Mouse (Mus musculus) hindlimb bud, embryonic 11.5 days (tissue): Measurements from ENCODE around the gene Mamstr.

Experiments
- DNase-seq: peaks from one replicate; pipeline ENCODE4 v3.0.0-alpha.2; 2012; ENCODE audit warnings: low read depth, low spot score; ENCODE audit errors: extremely low spot score

The Mamstr gene

DNA sequence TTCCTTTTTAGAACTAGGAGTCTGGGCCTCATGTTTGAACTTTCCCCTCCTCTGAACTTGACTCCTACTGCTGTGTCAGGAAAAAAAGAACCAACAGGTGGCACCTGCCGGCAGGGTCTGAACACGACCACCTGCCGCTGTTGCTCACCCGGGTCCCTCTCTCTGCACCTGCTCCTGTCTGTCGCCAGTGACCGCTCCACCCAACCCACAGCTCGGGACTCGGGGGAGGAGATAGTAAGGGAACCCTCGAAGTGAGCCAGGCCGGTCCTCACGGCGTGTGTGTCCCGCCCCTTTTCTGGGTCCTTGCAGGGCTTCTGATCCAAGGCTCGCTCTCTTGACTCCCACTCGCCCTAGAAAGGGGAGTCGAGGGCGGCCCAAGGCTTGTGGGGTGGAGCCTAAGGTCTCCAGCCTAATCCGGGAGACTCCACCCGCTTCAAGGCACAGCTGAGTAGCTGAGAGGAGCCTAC lies at the start of gene Mamstr:
Mamstr (plus strand) TSS at position 417 of the 467 bp plus-strand sequence.
- no peak for DNase-seq

DNA sequence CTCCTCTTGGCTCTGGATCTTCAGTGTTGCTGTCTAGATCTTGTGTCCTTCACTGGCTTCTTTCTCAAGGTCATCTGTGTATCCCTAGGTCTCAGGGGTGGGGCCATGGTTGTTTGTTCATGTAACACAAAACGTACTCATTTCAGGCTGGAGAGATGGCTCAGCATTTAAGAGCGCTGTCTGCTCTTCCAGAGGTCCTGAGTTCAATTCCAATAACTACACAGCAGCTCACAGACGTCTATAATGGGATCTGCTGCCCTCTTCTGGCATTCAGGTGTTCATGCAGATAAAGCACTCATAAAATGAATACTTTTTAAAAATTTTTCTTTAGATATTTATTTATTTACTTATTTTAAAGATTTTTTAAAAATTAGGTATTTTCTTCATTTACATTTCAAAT lies 48.9 kb upstream of the Mamstr start:
- no peak for DNase-seq

DNA sequence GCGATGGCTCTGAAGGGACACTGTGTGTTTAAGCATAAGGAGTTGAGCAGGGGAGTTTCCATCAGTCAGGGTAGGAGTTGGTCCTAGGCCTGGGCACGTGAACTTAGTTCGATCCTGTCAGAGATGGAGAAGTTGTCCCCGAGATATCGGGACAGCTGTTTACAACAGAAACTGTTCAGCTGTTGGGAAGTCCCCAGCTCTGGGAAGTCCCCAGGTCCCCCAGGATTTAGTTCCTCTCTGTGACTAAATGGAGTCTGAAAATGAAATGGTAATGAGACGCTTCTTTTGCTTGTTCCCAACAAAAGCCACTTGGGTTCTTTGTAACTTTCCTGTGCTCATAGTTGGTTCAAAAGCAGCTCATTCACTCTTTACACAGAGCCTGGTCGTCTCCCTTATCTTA lies 47.9 kb upstream of the Mamstr start:
- no peak for DNase-seq

DNA sequence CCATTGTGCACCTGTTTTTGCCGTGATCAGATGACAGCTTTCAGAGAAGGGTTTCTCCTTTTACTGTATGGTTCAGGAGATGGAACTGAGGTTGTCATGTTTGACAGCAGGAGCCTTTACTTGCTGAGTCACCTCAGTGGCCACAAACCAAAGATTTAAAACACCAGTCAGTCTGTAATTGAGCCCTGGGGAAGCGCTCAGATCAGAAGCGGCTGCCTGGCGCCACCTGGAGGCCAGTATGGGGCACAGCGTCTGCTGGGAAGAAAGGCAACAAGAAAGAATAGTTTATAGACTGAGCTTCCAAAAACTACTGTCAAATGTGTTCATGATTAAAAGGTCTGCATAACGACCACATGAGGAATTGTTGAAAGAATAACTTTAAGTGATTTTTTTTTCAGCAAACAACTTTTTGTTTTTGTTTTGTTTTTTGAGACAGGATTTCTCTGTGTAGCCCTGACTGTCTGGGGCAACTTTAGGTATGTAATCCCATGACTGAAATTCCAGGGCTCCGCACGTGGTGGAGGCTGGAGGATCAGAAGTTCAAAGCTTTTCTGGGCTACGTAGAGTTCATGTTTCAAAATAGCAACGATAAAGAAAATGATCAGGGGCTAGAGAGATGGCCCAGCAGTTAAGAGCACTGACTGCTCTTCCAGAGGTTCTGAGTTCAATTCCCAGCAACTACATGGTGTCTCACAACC lies 46.5 kb upstream of the Mamstr start:
- peak; percentile 46 for DNase-seq

DNA sequence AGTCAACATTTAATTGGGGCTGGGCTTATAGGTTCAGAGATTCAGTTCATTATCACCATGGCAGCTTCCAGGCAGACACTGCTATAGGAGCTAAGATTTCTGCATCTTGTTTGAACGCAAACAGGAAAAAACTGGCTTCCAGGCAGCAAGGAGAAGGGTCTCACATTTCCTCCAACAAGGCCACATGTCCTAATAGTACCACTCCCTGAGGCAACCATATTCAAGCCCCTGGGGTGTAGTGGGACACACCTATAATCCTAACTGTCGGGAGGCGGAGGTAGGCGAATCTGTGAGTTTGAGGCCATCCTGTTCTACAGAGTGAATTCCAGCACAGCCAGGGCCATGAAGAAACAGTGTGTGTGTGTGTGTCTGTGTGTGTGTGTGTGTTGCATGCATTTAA lies 44.6 kb upstream of the Mamstr start:
- no peak for DNase-seq

DNA sequence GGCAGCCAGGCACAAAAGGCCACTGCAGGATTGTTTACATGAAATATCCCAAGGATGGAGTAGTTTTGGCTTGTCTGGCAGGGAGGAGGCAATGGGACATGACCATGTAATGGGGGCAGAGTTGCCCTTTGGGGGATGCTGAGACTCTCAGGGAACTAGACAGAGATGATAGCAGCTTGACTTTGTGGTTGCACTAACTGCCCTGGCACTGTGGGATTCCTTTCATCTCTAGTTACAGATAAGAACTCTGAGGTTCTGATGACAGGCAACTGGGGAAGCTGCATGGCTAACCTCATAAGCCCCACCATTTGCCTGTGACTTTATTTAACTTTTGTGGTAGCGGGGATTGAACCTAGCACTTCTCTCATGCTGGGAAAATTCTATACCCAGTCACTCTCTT lies 43.7 kb upstream of the Mamstr start:
- DNase-seq: no peak

DNA sequence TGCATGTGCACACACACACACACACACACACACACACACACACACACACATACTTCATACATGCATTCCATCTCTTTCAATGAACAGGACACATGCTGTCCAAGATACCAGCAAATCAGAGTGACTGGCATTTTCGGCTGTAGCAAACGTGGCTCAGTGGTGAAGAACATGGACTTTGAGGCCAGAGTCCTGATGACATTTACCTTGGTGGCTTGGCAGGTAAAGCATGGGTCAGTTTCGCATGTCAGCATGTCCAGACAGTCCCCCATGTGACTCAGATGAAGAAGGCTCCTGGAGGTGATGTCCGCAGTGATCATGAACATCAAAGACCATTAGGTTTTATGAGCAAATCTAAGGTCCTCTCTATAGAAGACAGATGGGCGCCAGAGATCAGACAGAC lies 42.8 kb upstream of the Mamstr start:
- DNase-seq: no peak

DNA sequence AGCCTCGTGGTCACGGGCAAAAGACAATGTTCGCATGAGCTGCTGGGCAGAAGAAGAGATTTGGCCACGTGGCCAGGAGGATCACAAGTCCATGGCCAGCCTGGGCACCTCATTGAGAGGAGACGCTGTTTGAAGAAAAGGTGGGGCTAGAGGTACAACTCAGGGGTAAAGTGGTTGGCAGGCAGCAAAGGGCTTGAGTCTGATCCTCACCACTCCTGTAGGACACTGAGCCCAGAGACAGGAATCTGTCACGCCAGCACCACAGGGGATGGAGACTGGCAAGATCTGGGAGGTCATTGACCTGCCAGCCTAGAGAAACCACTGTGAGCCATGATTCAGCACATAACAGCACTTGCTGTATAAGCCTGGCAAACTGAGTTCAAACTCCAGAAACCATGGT lies 42.2 kb upstream of the Mamstr start:
- no peak for DNase-seq

DNA sequence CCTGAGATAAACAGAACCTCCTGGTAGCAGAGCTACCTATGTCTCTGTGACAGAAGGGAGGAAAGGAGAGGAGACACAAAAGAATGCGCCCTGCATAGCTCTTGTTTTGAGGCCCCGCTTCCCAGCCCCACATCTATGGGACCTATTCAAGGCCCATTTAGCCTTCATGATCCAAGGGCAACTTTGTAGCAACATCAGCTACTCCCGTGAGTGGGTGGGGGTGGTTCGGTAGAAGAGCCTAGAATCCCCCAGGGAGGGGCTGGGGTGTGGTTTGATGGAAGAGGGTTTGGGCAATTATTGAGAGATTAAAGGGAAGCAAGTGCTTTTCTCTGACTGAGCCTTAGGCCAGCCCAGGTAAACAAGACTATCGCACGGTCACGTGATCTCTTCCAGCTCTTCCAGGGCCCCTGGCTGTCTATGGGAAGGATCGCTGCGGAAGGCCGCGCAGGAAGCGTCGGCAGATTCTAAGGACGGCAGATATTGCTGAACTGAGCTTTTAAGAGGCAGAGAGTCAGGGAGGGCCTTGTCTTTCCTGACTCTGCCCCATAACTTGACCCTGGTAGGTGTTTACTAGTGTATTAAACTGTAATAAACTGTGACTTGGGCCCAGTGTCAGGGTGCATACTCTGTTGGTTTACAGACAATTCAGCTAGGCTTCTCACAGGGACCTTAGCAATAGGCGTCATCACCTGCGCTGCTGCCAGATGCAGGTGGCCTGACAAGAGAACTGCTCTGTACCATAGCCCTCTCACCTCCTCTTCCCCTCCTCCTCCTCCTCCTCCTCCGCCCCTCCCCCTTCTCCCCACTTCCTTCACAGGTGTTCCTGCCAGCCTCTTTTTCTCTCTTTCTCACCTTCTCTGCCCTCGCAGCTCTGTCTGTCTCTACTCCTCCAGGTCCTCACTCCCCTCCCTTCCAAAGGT lies 40.6 kb upstream of the Mamstr start:
- no peak for DNase-seq

DNA sequence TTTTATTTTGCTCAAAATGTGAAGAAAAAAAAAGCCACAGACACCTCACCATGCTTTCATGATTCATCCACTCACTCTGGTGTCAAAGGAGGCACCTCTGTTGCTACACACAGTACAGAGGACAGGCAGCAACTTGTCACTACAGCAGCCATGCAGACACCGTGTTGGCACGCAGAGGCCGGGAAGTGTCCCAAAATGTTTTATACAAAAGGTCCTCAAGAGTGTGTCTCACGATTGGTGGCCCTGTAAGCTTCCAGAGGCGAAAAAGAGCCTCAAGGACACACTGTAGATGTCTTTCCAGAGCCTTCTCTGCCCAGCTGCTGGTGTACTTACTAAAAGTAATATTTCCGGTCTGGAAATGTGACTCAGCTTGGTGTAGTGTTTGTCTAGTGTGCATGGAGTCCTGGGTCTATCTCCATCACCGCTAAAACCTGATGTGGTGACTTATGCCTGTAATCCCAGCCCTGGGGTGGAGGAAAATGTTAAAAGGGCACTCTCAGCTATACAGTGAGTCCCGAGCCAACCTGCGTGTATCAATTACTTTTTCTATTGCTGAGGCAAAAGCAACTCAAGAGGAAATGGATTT lies 34.0 kb upstream of the Mamstr start:
- DNase-seq: no peak

DNA sequence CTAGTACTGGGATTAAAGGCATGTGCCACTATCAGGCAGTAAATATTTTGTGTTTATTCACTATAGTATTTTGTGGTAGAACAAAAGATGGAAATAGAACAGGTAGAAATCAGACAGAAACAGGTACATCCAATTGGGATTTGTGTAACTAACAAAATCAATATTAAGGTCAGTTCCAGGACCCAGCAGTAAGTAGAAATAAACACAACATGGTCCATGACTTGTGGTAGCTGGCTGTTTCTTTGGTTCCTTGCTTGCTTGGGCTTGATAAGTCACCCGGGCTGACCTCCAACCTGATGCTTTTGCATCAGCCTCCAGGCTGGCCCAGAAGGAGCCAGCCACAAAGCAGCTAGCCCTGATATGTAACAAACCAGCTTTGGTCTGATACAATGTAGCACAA lies 30.3 kb upstream of the Mamstr start:
- DNase-seq: no peak

DNA sequence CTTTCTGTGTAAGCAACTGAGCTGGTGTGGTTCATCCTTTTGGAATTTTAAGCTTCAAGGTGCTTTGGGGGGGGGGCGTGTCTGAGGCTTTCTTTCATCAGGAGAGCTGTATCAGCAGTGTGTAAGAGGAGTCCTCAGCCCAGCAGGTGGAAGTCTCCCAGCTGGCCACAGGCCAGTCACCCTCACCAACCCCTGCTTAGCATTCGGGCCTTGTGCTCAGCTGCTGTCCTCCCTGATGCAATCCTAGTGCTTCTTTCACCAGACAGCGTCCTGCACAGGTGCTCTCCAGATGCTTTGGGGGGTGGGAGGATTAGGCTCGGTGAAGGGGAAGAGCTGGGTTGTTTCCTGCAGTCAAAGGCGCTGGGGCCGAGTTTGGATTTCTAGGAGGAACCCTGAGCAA lies 23.5 kb upstream of the Mamstr start:
- DNase-seq: no peak

DNA sequence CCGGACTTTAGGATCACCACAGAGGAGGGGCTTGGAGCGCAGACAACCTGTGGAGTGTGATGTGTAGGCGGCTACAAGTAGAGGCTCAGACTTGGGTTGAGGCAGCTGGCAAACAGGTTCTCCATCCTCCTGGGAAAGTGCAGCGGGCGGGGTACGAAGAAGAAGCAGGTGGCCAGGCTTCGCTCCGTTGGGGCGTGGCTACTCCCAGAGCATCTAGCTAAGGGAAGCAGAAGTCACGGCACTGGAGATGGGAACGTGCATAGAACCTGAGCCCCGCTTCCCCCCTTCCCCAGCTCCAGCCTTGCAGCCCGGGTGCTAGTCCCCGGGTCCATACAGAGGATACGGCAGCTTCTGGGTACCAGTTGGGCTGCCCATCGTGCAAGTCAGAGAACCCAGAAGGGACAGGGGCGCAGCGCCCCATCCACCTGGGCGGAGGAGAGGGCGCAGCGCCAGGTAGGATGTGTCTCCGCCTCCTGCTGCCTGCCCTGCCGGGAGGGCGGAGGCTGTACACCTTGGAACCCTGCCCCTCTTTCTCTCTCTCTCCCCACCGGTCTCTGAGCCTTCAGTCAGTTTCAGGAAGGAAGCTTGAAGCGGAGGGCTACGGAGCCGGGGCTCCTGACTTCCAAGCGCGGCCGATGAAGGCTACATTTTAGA lies 22.6 kb upstream of the Mamstr start, which contains the start of gene Fut1:
Fut1 (plus strand) TSS at position 248 of the 654 bp plus-strand sequence.
- DNase-seq: no peak

DNA sequence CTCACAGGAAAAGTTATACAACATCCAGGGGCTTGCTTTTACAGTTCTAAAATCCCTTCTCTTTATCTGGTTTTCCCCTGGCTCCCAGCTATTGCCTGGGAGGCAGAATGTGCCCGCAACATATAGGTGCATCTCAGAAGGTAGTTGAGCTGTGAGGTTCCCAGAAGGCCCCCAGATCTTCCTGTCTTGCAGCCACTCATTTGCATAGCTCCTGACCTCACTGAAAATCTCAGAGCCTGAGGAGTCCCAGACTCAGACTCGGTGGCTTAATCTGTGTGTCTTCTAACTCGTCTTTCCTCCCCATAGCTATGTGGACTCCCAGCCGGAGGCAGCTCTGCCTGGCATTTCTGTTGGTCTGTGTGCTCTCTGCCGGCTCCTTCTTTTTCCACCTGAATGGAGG lies 21.5 kb upstream of the Mamstr start:
- DNase-seq: no peak

DNA sequence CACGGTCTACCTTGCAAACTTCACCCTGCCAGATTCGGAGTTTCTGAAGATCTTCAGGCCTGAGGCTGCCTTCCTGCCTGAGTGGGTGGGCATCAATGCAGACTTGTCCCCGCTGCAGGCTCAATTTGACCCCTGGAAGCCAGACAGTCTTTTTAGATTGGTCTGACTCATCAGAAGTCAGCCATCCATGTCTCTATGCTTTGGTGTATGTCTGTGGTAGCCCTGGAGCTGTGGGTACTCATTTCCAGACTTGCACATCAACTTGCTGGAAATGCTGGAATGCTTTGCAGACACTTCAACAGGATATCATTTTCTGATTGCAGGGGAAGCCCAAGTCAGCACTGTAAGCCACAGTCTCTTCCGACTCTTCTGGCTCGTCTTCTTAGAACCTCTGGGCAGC lies 20.2 kb upstream of the Mamstr start:
- DNase-seq: no peak

DNA sequence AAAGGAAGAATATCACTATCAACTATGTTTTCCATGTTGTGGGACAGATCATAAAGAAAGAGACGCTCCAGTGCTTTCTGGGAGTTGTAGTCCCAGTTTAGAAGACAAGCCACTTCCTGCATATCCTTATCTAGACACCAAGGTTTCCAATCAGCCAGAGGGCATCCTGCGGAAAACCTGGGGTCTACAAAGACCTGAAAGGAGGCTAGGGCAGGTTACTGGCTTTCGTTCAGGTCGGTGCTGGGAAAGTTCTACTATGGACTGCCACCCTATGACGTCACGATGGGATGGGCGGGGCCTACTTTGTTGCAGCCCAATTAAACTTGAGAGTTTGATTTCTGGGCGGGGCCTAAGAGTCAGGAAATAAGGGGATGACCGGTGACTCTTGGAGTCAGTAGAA lies 18.3 kb upstream of the Mamstr start, which contains the start of gene Izumo1:
Izumo1 (plus strand) TSS at position 369 of the 400 bp plus-strand sequence.
- DNase-seq: no peak

DNA sequence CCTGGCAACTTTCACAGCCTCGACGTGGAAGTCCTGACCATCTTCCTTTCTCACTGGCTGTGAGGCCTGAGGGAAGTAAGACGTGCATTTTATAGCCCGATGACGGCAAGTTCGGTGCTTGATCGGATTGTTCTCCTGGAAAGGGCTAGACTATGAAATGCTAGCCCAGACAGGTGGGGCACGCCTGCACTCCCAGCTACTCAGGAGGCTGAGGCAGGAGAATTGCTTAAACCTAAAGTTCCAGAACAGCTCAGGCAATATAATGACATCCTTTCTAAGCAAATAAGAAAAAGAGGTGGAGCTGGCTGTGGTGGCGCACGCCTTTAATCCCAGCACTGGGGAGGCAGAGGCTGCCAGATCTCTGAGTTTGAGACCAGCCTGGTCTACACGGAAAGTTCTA lies 16.3 kb upstream of the Mamstr start:
- no peak for DNase-seq

DNA sequence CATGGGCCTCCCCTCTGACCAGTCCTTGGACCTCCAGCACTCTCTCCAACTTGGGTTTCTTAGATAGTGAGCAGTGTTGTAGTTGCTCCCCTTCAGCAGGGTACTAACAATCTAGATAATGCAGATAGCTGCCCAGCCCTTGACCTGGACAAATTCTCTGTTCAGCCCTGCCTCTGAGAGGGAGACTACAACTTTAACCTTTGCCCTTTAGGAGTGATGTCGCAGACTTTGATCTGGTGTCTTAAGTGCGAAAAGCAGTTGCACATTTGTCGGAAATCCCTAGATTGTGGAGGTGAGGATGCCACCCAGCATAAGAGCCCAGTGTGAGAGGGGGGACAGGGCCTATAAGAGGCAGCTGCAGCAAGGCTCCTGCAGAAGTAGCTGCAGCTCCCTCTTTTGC lies 15.1 kb upstream of the Mamstr start:
- no peak for DNase-seq

DNA sequence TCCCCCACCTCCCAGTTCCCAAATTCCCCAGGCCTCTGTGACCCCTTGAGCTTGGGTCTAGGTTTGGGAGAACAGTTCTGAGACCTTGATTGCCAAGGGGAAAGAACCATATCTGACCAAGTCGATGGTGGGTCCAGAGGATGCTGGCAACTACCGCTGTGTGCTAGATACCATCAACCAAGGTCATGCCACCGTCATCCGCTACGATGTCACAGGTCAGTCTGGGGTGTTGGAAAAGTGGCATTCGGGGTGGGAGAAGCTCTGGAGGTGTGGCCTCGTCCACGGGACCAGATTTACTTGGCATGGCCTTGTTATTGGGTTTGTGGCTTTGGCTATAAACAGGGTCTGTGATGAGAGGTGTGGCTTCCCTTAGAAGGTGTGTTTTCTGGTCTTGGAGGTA lies 14.3 kb upstream of the Mamstr start:
- no peak for DNase-seq

DNA sequence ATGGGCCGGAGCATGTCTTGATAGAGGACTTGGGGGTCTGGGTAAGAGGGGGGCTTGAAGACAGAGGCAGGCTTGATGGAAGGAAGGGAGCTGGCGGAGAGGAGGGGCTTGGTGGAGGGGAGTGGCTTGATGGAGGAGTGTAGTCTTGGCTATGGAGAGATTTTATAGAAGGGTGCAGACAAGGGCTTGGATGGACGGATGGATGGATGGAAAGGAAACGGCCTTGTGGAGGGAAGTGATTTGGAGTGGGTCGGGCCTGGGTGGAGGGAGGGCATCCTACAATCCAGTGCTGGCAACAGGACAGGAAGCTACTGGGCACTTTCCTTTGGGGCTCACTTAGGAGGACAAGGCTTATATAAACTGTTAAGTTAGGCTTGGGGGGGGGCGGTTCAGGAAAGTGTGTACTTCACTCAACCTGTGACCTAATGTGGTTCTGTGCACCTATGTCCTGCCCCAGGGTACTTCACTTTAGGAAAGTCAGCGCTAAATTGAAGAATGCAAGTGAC lies 13.2 kb upstream of the Mamstr start:
- no peak for DNase-seq

DNA sequence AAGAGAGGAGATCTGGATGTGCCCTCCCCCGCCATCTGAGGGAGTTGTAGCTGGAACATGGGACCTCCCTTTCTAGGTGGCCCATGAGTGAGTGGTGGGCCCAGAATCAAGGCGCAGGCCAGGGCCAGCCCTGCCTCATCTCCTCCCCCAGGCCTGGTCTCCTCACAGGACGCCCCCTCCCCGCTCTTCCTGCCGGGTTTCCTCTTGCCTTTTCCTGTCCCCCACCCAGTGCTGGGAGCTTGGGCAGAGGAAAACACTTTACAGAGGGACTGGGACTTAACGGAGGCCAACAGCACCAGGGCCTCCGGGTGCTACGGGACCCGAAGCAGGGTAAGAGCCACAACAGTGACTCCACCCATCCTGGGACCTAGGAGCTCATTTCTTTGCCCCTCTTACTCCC lies 12.5 kb upstream of the Mamstr start, which contains the start of gene Rasip1:
Rasip1 (plus strand) TSS at position 228 of the 400 bp plus-strand sequence.
- DNase-seq: no peak
